Mouse (Mus musculus) embryonic facial prominence, embryonic 10.5 days (tissue): ENCODE measurements at regions not wholly inside any gene's neighbourhood (a gene's known extent, or its start where the extent isn't known, plus 50 kb on each side); places are given as distances from the start of the nearest gene placed in this dataset.

Source experiments
- DNase-seq: peaks from one replicate; pipeline ENCODE4 v3.0.0-alpha.2; 2017; ENCODE audit warnings: low spot score
- H3K27ac ChIP-seq: fragments of 300-500 bp; sonication (generic); replicated peaks from 2 replicates; pipeline ENCODE4 v1.5.1; 2016; ENCODE audit warnings: mild to moderate bottlenecking
- H3K27me3 ChIP-seq: fragments of 300-500 bp; sonication (generic); replicated peaks from 2 replicates; pipeline ENCODE4 v1.6.1; 2016; ENCODE audit warnings: low read depth, mild to moderate bottlenecking; ENCODE audit not compliant: poor library complexity, severe bottlenecking
- H3K36me3 ChIP-seq: fragments of 300-500 bp; sonication (generic); replicated peaks from 2 replicates; pipeline ENCODE4 v1.6.1; 2016; ENCODE audit warnings: mild to moderate bottlenecking, moderate library complexity
- H3K4me1 ChIP-seq: fragments of 300-500 bp; sonication (generic); 2 replicates; pipeline ENCODE4 v1.6.1; 2016
- H3K4me3 ChIP-seq: fragments of 300-500 bp; sonication (generic); 2 replicates; pipeline ENCODE4 v1.5.1; 2016; ENCODE audit warnings: mild to moderate bottlenecking, moderate library complexity
- H3K9me3 ChIP-seq: fragments of 300-500 bp; sonication (generic); 2 replicates; pipeline ENCODE4 v1.6.1; 2016; ENCODE audit warnings: mild to moderate bottlenecking
- WGBS: fragments of 180-500 bp; shearing (Covaris S2); methylation state at CpG from one replicate; pipeline ENCODE4 v1.1.7; 2016; 5-methylcytosine and 5-hydroxymethylcytosine counted together

DNA sequence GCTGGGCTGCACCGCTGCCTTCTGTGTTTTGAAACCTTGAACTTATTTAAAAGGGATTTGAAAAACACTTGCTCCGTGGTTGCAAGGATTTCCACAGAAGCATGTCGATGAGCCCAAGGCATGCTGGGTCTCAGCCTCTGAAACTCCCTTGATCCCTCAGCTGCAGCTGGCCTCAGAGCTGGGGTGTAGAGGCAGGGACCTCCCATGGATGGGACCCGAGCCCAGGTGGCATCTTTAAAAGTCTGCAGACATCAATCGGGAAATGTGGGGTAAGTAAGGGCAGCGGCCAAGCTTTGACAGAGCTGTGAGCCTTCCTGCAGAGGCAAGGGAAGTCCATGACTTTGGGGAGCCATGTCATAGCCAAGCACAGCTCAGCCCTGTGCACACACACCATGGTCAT is 207.1 kb downstream of the Cdc5l start:
- no peak for DNase-seq
- H3K4me1 ChIP-seq, result peaks cover 60% of the 10 kb centered on the region
- 50% methylated on average over 6 of the region's 6 CpGs for WGBS
- no peaks in the 10 kb centered on the region for H3K9me3 ChIP-seq
- H3K4me3 ChIP-seq, result no peak overlapping the region
- H3K27me3 ChIP-seq, result 0 out of 2 replicates have a peak, but pooled peaks cover 4% of the 10 kb centered on the region
- H3K36me3 ChIP-seq, result no peaks in the 10 kb centered on the region
- peak overlapping the region; percentile 59 for H3K27ac ChIP-seq

DNA sequence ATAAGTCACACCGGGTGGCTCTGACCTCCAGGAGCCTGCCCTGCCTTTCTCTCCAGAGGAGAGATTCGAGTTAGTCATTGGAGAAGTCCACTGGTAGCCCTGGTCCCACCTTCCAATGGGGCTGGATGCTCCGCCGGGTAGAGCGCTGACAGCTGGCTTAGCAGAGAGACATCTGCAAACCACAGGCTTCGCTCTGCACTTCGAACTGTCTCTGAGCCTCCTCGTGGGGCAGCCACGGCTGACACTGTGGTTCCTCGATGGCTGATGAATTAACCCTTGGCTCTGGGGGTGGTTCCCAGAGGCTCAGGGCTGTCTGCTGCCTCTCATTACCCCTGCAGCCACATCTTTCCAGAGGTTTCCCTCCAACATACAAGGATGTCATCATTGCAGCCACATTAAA is 211.9 kb downstream of the Cdc5l start:
- Histone ChIP-seq H3K36me3 (no peaks in the 10 kb centered on the region), H3K27ac (no peak overlapping the region), H3K4me1 (peaks cover 37% of the 10 kb centered on the region), H3K27me3 (0 out of 2 replicates have a peak, but pooled peaks cover 10% of the 10 kb centered on the region), H3K4me3 (no peak overlapping the region), H3K9me3 (no peaks in the 10 kb centered on the region)
- DNase-seq, result no peak
- WGBS, result 68% methylated on average over 10 of the region's 10 CpGs

DNA sequence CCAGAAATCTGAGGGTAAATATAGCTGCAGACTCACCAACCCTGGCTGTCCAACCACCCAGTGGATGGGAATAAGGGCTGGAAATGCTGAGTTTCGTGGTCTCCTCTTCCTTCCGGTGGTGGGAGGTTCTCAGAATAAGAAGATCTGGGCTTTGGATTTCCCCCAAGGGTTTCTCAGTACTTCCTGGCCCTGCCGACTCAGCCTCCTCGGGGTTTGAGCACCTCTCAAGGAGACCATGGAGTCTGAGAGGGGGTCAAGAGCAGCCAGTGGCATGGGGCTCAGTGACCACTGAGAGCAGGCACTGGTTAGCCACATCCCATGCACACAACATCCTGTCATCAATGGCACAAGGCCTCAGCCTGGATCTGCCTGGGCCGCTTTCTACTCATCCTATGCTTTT is 216.4 kb downstream of the Cdc5l start:
- Histone ChIP-seq H3K27ac (no peak overlapping the region), H3K4me3 (no peak overlapping the region)
- 91% methylated on average over 5 of the region's 5 CpGs for WGBS

DNA sequence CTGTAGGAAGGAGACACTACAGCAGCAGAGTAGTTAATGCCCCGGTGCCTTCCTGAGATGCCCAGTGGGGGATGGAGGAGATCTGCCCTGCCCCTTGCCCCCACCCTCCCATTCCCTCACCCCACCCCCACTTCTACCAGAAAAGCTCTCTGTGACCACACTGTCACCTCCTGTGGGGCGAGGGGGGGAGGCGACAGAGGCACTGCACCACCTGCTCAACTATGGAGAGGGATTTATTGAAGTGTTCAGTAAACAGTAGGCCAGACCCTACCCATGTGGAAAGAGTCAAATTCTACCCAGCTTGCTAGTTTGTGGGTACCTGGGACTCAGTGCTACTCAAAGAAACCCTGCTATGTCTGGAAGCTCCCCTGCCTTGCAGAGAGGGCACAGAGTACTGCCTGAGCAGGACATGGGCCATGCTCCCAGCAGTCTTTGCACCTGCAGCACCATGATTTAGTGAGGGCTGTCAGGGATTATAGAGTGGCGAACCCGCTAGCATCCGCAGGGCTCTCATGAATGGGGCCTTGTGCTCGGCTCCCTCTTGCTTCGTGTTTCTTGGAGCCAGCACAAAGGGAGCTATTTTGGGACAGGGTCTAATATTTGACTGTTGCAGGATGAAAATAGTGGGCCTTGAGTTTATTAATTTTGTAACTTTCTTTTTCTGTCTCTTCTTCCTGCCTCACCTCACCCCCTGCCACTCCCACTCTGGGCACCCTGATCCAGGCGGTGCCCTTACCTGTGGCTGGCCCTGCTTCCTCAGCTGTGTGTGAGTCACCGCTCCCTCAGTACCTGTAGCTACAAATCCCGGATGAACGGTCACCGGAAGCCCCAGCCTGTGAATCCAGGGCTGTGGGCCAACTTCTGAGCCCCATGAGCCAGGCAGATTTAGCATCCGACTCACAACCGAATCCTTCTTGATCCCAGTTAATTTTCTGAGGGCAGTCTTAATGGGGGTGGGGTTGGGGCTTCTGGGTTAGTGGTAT is 218.2 kb downstream of the Cdc5l start:
- Histone ChIP-seq H3K4me1 (peaks cover 30% of the 10 kb centered on the region), H3K36me3 (no peaks in the 10 kb centered on the region), H3K4me3 (no peak overlapping the region), H3K27me3 (no peaks in the 10 kb centered on the region), H3K9me3 (no peaks in the 10 kb centered on the region), H3K27ac (no peak overlapping the region; the same call in 1 of the 2 replicates)
- no peak for DNase-seq
- WGBS, result 63% methylated on average over 15 of the region's 15 CpGs

More for the DNA sequence above, 216.4 kb downstream of the Cdc5l start:
- Histone ChIP-seq H3K36me3 (no peaks in the 10 kb centered on the region), H3K9me3 (no peaks in the 10 kb centered on the region), H3K4me1 (peaks cover 35% of the 10 kb centered on the region), H3K27me3 (0 out of 2 replicates have a peak, but pooled peaks cover 7% of the 10 kb centered on the region)
- DNase-seq, result no peak

DNA sequence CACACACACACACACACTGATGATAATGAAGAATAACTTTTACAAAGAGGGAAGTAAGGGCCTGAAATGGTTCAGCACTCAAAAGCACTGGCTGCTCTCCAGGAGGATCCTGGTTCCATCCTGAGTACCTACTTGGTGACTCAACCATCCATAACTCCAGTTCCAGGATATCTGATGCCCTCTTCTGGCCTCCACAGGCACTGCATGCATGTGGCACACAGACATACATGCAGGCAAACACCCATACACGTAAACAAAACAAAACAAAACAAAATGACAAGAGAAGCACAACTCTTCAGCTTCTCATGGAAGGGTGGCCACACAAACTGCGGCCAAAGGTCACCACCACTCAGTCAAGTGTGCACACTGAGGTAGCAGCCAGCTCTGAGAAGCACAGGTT is 222.6 kb downstream of the Cdc5l start:
- no peak overlapping the region for H3K4me3 ChIP-seq

DNA sequence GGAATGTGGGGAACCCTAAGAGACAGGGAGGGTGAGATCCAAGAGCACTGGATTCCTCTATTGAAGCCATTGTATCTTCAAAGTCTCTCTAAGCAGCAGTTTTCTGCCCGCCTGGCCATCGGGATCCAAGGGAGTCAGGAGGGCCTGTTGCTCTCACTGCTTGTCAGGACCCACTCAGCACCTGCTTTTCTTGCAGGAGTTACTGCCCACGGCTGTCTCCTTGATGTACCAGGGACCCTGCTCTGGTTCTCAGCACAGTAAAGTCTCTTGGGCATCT is 224.2 kb downstream of the Cdc5l start:
- Histone ChIP-seq H3K4me1 (peaks cover 11% of the 10 kb centered on the region), H3K9me3 (no peaks in the 10 kb centered on the region), H3K27me3 (no peaks in the 10 kb centered on the region), H3K4me3 (no peak overlapping the region), H3K27ac (peak overlapping the region; percentile 4; the same call in 1 of the 2 replicates), H3K36me3 (no peaks in the 10 kb centered on the region)
- no peak for DNase-seq
- WGBS, result 62% methylated on average over 3 of the region's 3 CpGs

More for the DNA sequence above, 222.6 kb downstream of the Cdc5l start:
- no peak for DNase-seq
- no peaks in the 10 kb centered on the region for H3K27me3 ChIP-seq
- H3K4me1 ChIP-seq, result peaks cover 22% of the 10 kb centered on the region
- H3K9me3 ChIP-seq, result no peaks in the 10 kb centered on the region
- 87% methylated on average over 2 of the region's 2 CpGs for WGBS
- H3K36me3 ChIP-seq, result no peaks in the 10 kb centered on the region
- no peak overlapping the region for H3K27ac ChIP-seq

DNA sequence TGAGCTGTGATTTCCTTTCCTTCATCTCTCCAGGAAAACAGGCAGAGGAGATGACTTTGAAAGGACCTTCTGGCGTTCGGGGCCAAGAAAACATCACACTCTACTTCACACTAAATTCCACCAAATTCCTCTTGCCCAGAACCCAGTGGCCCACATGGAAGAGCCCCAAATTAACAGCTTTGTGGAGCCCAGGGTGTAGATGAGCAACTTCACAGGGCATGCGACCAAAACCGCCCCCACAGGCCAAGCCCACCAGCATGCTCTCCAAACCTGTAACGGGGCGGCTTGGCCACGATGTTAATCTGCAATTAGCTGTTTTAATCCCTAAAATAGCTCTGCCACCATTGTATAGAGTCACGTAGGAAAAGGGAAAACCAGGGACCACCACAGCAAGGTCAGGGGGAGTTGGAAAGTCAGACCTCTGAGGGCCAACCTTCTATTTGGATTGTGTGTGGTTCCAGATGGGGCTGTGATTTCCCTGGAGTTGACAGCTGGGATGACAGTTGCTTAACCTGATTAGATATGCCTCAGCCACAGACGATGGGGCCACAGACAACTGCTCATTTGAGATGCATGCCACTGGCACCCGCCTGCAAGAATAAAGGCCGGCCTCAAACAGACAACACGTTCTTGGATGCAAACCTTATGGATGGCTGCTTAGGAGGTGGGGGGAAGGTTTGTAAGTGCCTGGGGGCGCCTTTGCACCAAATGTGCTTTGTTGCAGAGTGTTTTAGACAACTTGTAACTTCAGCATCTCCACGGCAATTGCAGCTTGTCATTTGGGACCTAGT is 224.7 kb downstream of the Cdc5l start:
- Histone ChIP-seq H3K4me1 (peaks cover 11% of the 10 kb centered on the region), H3K27ac (0 out of 2 replicates have a peak overlapping the region, but pooled peaks have one; percentile 4), H3K4me3 (no peak overlapping the region), H3K36me3 (no peaks in the 10 kb centered on the region), H3K9me3 (no peaks in the 10 kb centered on the region), H3K27me3 (no peaks in the 10 kb centered on the region)
- DNase-seq, result no peak
- 49% methylated on average over 14 of the region's 14 CpGs for WGBS

DNA sequence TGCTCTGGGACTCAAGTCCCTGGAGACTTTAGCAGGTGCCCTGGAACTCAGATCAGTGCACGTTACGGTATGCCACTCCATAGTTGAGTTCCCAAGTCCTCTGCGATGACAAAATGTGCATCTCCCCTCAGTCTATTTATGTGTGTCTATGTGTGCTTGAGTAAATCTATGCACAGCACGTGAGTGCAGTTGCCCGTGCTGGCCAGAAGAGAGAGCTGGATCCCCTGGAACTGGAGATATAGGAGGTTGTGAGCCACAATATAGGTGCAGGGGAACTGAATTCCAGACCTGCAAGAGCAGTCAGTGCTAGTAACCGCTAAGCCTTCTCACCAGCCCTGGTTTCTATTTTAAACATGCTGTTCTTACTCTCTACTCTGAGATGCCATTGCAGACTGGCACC is 237.8 kb downstream of the Cdc5l start:
- DNase-seq, result no peak
- WGBS, result 91% methylated on average over 6 of the region's 6 CpGs
- no peaks in the 10 kb centered on the region for H3K9me3 ChIP-seq

DNA sequence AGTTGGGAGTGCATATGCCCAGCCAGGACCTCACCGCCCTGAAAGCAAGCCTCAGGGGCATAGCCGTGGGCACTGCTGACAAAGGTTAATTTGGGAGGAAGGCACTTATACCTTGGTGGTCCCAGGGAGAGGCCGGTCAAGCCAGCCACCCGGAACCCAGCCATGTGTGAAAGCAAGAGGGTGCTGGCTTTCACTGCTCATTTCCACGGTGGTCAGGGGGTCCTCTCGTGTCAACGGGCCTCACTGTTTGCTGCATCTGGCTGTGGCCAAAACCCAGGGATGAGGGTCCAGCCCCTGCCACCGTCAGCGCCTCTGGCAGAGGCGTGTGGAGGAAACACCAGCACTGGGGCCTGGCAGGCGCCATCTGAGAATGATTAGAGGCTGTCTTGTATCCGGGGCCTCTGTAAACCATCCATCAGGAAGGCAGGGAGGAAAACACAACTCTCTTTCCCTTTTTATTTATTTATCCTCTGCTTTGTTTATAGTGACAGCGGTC is 238.7 kb downstream of the Cdc5l start:
- H3K4me3 ChIP-seq, result peak overlapping the region; percentile 23; the same call in 1 of the 2 replicates
- H3K4me1 ChIP-seq, result peaks cover 30% of the 10 kb centered on the region
- 32% methylated on average over 13 of the region's 13 CpGs for WGBS
- no peaks in the 10 kb centered on the region for H3K9me3 ChIP-seq
- no peaks in the 10 kb centered on the region for H3K36me3 ChIP-seq
- peak; percentile 74 for DNase-seq
- peaks cover 7% of the 10 kb centered on the region for H3K27me3 ChIP-seq
- peak overlapping the region; percentile 79 for H3K27ac ChIP-seq

More for the DNA sequence above, 237.8 kb downstream of the Cdc5l start:
- no peaks in the 10 kb centered on the region; the same call in 1 of the 2 replicates for H3K27me3 ChIP-seq
- H3K4me3 ChIP-seq, result no peak overlapping the region
- H3K4me1 ChIP-seq, result peaks cover 30% of the 10 kb centered on the region
- H3K27ac ChIP-seq, result peak overlapping the region; percentile 79
- no peaks in the 10 kb centered on the region for H3K36me3 ChIP-seq

DNA sequence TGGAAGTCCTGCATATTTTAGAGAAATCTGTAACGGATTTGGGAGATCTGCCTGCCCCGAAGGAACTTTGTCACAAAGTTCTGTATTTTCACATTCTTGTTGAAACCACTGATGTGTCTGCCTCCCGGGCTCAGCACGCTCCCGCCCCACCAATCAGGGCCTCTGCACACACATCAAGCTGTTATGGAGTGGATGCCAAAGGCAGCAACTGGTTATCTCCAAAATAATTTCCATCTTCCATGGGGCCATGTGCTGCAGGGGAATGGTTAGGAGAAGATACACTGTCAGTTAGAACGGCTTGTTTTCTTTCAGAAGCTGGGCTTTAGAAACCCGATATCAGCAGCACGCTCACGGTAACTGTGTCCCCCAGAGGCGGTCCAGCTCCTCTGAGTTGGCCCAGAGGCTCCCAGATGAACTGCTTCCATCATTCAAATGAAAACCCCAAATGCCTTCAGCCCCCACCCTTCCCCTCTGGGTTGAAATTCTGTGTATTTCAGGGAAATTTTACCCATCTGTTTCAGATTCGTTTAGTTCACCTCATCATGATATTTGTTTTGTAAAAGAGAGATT is 240.0 kb downstream of the Cdc5l start:
- H3K4me1 ChIP-seq, result peaks cover 30% of the 10 kb centered on the region
- no peaks in the 10 kb centered on the region for H3K9me3 ChIP-seq
- DNase-seq, result peak; percentile 50
- 42% methylated on average over 11 of the region's 11 CpGs for WGBS
- H3K27ac ChIP-seq, result peak overlapping the region; percentile 57; the same call in 1 of the 2 replicates
- H3K36me3 ChIP-seq, result no peaks in the 10 kb centered on the region
- H3K27me3 ChIP-seq, result peaks cover 20% of the 10 kb centered on the region
- no peak overlapping the region for H3K4me3 ChIP-seq

DNA sequence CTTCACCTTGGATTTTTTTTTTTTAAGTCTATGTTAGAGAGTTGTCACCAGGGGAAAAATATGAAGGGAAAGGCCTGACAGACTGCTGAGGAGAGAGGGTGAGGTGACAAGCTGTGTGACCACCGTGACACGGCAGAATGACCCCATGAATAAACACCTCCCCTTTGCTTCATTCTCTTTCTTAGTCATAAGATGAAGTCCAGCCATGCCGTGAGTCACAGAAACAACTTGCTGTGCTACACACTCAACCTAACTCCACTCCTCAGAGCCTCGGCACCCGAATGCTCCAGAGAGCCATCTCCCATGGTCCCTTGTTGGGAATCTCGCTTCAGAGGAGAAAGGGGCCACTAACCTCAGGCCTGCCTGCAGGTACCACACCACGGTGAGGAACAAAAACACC is 246.1 kb downstream of the Cdc5l start:
- WGBS, result 72% methylated on average over 7 of the region's 7 CpGs

DNA sequence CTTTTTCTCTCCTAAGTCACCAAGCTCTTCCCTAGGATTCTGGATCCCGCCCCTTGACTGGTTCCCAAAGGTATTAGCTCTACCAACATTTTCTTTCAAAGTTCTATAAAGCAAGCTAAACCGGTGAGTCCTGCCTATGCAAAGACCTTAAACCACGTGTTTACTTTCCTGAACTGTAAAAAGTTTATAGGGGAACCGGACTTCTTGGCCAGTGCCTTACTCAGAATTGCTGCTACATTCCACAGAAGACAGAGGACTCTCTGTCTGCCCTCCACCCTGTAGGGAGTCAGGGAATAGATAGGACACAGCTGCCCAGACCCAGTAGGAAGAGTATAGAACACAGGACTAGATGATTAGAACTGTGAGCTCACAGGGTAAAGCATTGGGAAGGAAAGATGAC is 257.2 kb downstream of the Cdc5l start:
- Histone ChIP-seq H3K9me3 (no peaks in the 10 kb centered on the region; the same call in 1 of the 2 replicates), H3K4me1 (0 out of 2 replicates have a peak, but pooled peaks cover 3% of the 10 kb centered on the region), H3K27me3 (0 out of 2 replicates have a peak, but pooled peaks cover 3% of the 10 kb centered on the region), H3K36me3 (no peaks in the 10 kb centered on the region), H3K4me3 (no peak overlapping the region), H3K27ac (no peak overlapping the region)
- DNase-seq, result no peak
- 77% methylated on average over 4 of the region's 4 CpGs for WGBS

More for the DNA sequence above, 246.1 kb downstream of the Cdc5l start:
- peaks cover 6% of the 10 kb centered on the region; the same call in 1 of the 2 replicates for H3K9me3 ChIP-seq
- H3K4me3 ChIP-seq, result no peak overlapping the region
- DNase-seq, result no peak
- no peaks in the 10 kb centered on the region for H3K36me3 ChIP-seq
- peaks cover 24% of the 10 kb centered on the region for H3K27me3 ChIP-seq
- peak overlapping the region; percentile 51; the same call in 1 of the 2 replicates for H3K27ac ChIP-seq
- peaks cover 16% of the 10 kb centered on the region for H3K4me1 ChIP-seq
